Mouse (Mus musculus): Measurements from ENCODE around the gene Fgr.

DNA sequence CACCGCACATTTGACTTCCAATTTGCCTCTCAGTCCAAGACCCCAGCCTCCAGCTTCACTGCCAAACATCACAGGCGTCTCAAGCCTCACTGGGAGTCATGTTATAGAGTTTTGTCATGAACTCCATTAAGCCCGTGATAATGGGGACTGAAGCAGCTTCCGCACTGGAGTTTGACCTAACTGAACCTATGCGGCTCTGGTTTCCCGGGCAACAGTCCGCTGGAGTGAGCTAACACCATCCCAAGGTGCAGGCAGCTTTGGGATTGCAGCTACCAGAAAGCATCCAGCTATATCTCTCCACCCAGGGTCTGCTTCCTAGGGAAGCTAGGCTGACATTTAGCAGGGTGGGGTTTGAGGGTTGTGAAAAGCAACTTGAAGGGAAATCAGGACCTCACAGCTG, 39.3 kb upstream of the Fgr start:
- TF ChIP-seq CTCF (IDR thresholded peaks at IDR 0.05; ENCODE audit: low read depth) (no peak), EP300 (IDR thresholded peaks at IDR 0.05; ENCODE audit: low read depth) (no peak)

Measured in heart, postnatal 0 days (tissue).